Mouse (Mus musculus) splenic B cell, adult 2 months (primary cell): ENCODE measurements at regions not wholly inside any gene's neighbourhood (a gene's known extent, or its start where the extent isn't known, plus 50 kb on each side); places are given as distances from the start of the nearest gene placed in this dataset.
"Not testable (repeated sequence)": the region's sequence is repeated elsewhere in the genome, so short reads cannot be mapped to it uniquely, and the experiment has no call there.

Source experiments
- DNase-seq: peaks from one replicate; pipeline ENCODE4 v3.0.0-alpha.2; 2011; ENCODE audit warnings: low read depth, low spot score
- H3K27me3 ChIP-seq: 2 replicates; pipeline ENCODE4 v1.6.1; 2012; ENCODE audit warnings: mild to moderate bottlenecking, low read length, moderate library complexity, mixed read lengths; ENCODE audit not compliant: control insufficient read depth, poor library complexity, insufficient read depth, severe bottlenecking
- H3K36me3 ChIP-seq: 2 replicates; pipeline ENCODE4 v1.6.1; 2012; ENCODE audit warnings: mild to moderate bottlenecking, low read length, moderate library complexity, mixed read lengths; ENCODE audit not compliant: control insufficient read depth, poor library complexity, insufficient read depth, severe bottlenecking

GRCm38 (mm10) chr6:68033608-68034007 is 498.0 kb upstream of the Tacstd2 start:
- not testable (repeated sequence) for H3K36me3 ChIP-seq, H3K27me3 ChIP-seq, DNase-seq

GRCm38 (mm10) chr6:68030740-68031139 is 495.1 kb upstream of the Tacstd2 start:
- H3K27me3 ChIP-seq: no peaks in the 10 kb centered on the region
- peak; percentile 30 for DNase-seq
- no peaks in the 10 kb centered on the region for H3K36me3 ChIP-seq
